Mouse (Mus musculus) heart, embryonic 16.5 days (tissue): ENCODE data around the gene Rab5a. TPM values are rescaled to one million over a fixed set of nuclear protein-coding genes. Genes with fewer than 3 reads are reported as not detected.

Experiments used
- ATAC-seq: fragments of 200-750 bp; cut with Nextera tagmentation; replicated peaks from 2 replicates; pipeline ENCODE4 v1.8.0; 2017; ENCODE audit warnings: moderate number of reproducible peaks; ENCODE audit not compliant: insufficient read depth, low FRiP score; ENCODE audit errors: extremely low read depth
- H3K27ac ChIP-seq: fragments of 300-500 bp; sonication (generic); 2 replicates; pipeline ENCODE4 v1.5.1; 2014; ENCODE audit warnings: mild to moderate bottlenecking, low read length, control low read depth, moderate library complexity
- H3K27me3 ChIP-seq: fragments of 300-500 bp; sonication (generic); 2 replicates; pipeline ENCODE4 v1.6.1; 2014; ENCODE audit warnings: low read length, mixed read lengths; ENCODE audit not compliant: control insufficient read depth, insufficient read depth
- H3K36me3 ChIP-seq: fragments of 300-500 bp; sonication (generic); 2 replicates; pipeline ENCODE4 v1.6.1; 2014; ENCODE audit not compliant: control insufficient read depth, insufficient read depth
- H3K4me1 ChIP-seq: fragments of 300-500 bp; sonication (generic); 2 replicates; pipeline ENCODE4 v1.6.1; 2014; ENCODE audit warnings: low read length, mixed read lengths; ENCODE audit not compliant: control insufficient read depth, insufficient read depth
- H3K4me2 ChIP-seq: fragments of 300-500 bp; sonication (generic); 2 replicates; pipeline ENCODE4 v1.6.1; 2014; ENCODE audit warnings: low read depth, mild to moderate bottlenecking, control low read depth, low read length
- H3K4me3 ChIP-seq: fragments of 300-500 bp; sonication (generic); 2 replicates; pipeline ENCODE4 v1.5.1; 2014; ENCODE audit warnings: mild to moderate bottlenecking, control low read depth, low read length
- H3K9ac ChIP-seq: fragments of 300-500 bp; sonication (generic); 2 replicates; pipeline ENCODE4 v1.6.1; 2014; ENCODE audit warnings: low read length, control low read depth
- H3K9me3 ChIP-seq: fragments of 300-500 bp; sonication (generic); replicated peaks from 2 replicates; pipeline ENCODE4 v1.6.1; 2016; ENCODE audit warnings: low read length; ENCODE audit not compliant: control insufficient read depth
- WGBS: fragments of 180-500 bp; shearing (Covaris S2); extraction: QIAGEN DNeasy Blood & Tissue Kit; methylation state at CpG from one replicate; pipeline ENCODE4 v1.1.7; 2014; 5-methylcytosine and 5-hydroxymethylcytosine counted together
- polyA plus RNA-seq: library from polyadenylated mRNA; unstranded; fragments of >200 nt; fragmentation: Nextera tagmentation; extraction: Ambion mirVana; gene quantifications from 2 replicates; pipeline ENCODE4 v1.2.1, GENCODE M21; 2015

The Rab5a gene
- 60.7 and 70.1 TPM in 2 replicates for polyA plus RNA-seq

DNA sequence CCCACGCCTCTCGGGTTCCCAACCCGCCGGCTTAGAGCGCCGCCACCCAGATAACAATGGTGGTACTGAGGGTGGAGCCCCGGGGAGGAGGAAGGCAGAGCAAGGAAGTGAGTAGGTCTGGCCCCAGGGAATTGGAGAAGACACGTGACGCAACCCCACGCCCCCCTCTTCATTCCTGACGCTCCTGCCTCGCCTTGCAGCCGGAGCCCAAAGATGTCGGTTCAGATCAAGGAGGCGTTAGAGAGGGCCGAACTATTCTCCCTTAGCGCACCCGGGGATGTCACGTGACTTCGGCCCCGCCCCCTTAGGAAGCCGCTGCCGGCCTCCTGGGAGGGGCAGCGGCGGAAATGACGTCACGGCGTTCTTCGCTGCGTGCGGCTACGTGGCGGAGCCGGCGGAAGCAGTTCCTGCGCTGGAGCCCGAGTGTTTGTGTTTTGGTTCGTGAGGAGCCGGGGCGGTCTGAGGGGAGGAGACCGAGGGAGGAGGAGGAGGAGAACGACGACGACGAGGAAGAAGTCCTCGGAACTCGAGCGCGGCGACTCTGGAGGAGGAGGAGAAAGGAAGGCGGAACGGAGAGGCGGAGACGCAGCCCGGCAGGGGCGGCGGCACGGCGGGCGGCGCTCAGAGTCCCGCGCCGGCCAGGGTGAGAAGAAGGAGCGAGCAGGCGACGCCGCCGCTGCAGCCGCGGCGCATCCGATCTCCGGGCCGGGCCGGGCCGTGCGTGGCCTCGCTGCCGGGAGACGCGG, at the start of gene Rab5a:
TSS of gene Rab5a (plus strand) at position 377 of the 746 bp plus-strand sequence.
- Histone ChIP-seq H3K9me3 (no peaks in the 10 kb centered on the region), H3K4me2 (peak within 1 kb of the TSS; percentile 84), H3K27me3 (no peaks in the 10 kb centered on the region), H3K27ac (peak within 1 kb of the TSS; percentile 99), H3K36me3 (no peaks in the 10 kb centered on the region), H3K4me1 (peaks cover 16% of the 10 kb centered on the region), H3K4me3 (peak within 1 kb of the TSS; percentile 100), H3K9ac (peak within 1 kb of the TSS; percentile 100)
- peak; percentile 96 for ATAC-seq
- under 1% methylated on average over 76 of the region's 82 CpGs for WGBS

DNA sequence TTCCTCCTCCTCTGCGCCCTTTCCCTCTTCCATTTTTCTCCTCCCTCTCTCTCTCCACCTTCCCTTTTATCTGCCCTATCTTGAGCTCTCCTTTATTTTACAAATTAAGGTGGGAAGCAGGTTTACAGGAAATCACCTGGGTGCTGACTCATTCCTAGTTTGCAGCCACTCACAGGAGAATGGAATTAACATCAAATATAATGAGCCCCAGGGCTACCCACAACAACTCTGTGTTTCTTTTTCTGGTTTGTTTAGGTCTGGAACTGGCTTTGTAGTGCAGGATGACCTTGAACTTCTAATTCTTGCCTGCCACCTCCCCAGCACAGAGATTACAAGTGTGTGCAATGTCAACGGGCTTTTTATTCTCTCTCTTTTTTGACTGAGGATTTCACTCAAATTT, 22.9 kb upstream of the Rab5a start:
- Histone ChIP-seq H3K4me2 (no peak overlapping the region), H3K4me3 (no peak overlapping the region), H3K9ac (no peak overlapping the region), H3K27ac (no peak overlapping the region), H3K9me3 (no peaks in the 10 kb centered on the region), H3K36me3 (no peaks in the 10 kb centered on the region), H3K27me3 (no peaks in the 10 kb centered on the region), H3K4me1 (no peaks in the 10 kb centered on the region)
- ATAC-seq: no peak
- 63% methylated on average over 2 of the region's 2 CpGs for WGBS

DNA sequence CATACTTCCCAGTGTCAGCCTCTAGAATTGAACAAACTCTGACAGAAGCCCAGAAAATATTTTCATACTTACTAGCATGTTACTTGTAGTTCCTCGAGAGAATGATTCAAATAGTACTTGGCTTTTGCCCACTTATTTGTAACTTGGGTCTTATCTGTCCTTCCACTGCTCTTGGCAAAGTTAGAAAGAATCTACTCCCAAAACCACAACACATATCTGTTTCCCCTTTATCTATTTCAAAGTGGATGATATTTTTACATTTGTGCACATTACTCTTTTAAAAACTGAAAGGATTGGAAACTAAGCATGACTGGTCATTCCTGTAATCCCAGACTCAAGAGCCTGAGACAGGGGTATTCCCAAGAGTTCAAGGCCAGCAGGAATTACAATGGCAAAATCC, 22.3 kb upstream of the Rab5a start:
- 48% methylated on average over 1 of the region's 1 CpGs for WGBS
- no peak overlapping the region for H3K27ac ChIP-seq

DNA sequence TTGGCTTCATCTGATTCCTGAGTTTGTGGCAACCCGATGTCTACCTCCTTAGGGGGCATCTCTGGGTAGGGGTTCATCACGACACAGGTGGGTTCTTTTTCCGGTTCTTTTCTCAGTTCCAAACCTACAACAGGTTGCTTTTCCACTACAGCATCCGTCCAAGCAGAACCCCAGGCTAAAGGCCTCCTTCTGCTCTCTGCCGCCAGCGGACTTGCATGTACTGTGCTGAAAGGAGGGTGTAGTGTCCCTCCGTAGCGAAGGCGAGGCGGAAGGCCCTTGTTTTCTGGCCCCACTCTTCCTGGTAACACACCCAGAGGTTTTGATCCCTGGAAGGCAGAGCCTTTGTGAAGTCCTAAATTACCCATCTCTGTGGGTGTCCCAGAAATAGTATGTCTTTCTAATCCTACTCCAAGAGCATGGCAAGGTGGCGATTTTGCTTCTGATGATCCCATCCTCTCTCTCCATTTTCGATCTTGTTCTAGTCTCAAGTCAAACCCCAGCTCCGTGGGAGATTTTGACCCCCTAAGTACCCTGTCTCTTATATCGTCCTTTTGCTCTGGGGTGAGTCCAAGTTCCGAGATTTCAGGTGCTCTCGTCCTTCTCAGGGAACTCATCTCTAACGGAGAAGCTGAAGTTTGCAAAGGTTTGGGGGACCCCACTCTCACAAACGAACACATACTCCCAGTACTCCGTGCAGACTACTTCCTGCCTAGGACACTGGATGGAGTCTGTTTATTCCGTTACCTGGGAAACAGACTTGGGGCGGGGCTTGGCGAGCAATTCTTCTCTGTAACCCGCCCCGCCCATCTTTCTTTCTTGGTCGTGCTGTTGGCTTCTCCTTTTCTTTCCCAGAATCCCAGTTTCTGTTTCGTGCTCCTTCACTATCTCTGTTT, 16.2 kb upstream of the Rab5a start, which contains the start of gene Efhb:
TSS of gene Efhb (minus strand) at position 719 of the 893 bp plus-strand sequence.
- ATAC-seq: peak; percentile 90
- H3K27ac ChIP-seq: no peak within 1 kb of the TSS
- 17% methylated on average over 26 of the region's 26 CpGs for WGBS

More for the DNA sequence above, 22.3 kb upstream of the Rab5a start:
- no peak overlapping the region for H3K9ac ChIP-seq
- no peak overlapping the region for H3K4me3 ChIP-seq
- no peak overlapping the region for H3K4me2 ChIP-seq
- H3K4me1 ChIP-seq: no peaks in the 10 kb centered on the region
- no peak for ATAC-seq
- H3K36me3 ChIP-seq: no peaks in the 10 kb centered on the region
- H3K27me3 ChIP-seq: no peaks in the 10 kb centered on the region
- no peaks in the 10 kb centered on the region for H3K9me3 ChIP-seq

DNA sequence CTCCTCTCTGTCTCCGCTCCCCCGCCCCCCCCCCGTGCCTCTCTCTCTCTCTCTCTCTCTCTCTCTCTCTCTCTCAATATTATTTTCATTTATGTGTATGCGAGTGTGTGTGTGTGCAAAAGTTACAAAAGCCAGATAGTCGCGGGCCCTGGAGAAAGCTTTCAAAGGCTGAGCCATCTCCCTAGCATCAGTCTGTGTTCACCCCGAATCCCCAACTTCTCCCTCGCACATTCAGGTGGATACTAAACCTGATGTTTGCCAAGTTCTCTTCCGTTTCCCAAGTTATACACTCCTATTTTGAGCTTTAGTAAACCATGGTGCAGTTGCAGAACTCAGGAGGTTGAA, 15.6 kb upstream of the Rab5a start:
- no peak for ATAC-seq
- Histone ChIP-seq H3K4me2 (peak overlapping the region; percentile 68), H3K9ac (peak overlapping the region; percentile 63), H3K9me3 (no peaks in the 10 kb centered on the region), H3K4me1 (peaks cover 3% of the 10 kb centered on the region; the same call in 1 of the 2 replicates), H3K4me3 (peak overlapping the region; percentile 54), H3K27me3 (no peaks in the 10 kb centered on the region), H3K27ac (no peak overlapping the region), H3K36me3 (no peaks in the 10 kb centered on the region)
- WGBS: 12% methylated on average over 7 of the region's 9 CpGs

More for the DNA sequence above, 16.2 kb upstream of the Rab5a start, which contains the start of gene Efhb:
- peak within 1 kb of the TSS; percentile 68 for H3K4me2 ChIP-seq
- H3K4me1 ChIP-seq: peaks cover 3% of the 10 kb centered on the region; the same call in 1 of the 2 replicates
- no peaks in the 10 kb centered on the region for H3K36me3 ChIP-seq
- peak within 1 kb of the TSS; percentile 63 for H3K9ac ChIP-seq
- no peaks in the 10 kb centered on the region for H3K27me3 ChIP-seq
- H3K9me3 ChIP-seq: no peaks in the 10 kb centered on the region
- H3K4me3 ChIP-seq: peak within 1 kb of the TSS; percentile 54

DNA sequence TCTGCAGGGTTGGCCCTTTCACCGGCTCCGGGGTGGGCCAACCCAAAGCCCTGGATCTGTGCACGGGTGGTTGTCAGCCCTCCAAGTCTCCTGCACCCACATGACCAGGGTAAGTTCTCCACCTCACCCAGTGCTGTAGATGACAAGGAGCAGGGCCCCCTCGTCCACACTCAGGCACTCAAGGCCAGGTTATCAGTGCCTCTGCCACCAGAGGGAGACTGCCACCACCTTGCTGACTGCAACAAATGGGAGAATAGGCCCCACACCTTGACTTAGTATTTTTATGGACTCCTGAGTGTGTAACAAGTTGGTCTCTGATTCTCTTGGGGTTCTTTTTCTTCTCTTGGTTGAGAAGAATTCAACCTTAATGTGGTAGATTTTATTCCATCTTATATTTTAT, 13.5 kb upstream of the Rab5a start:
- ATAC-seq: no peak
- H3K9ac ChIP-seq: no peak overlapping the region
- H3K9me3 ChIP-seq: no peaks in the 10 kb centered on the region
- no peak overlapping the region for H3K4me2 ChIP-seq
- no peak overlapping the region for H3K27ac ChIP-seq
- H3K4me1 ChIP-seq: peaks cover 3% of the 10 kb centered on the region; the same call in 1 of the 2 replicates
- no peak overlapping the region for H3K4me3 ChIP-seq
- no peaks in the 10 kb centered on the region for H3K36me3 ChIP-seq
- H3K27me3 ChIP-seq: no peaks in the 10 kb centered on the region
- 51% methylated on average over 4 of the region's 4 CpGs for WGBS

DNA sequence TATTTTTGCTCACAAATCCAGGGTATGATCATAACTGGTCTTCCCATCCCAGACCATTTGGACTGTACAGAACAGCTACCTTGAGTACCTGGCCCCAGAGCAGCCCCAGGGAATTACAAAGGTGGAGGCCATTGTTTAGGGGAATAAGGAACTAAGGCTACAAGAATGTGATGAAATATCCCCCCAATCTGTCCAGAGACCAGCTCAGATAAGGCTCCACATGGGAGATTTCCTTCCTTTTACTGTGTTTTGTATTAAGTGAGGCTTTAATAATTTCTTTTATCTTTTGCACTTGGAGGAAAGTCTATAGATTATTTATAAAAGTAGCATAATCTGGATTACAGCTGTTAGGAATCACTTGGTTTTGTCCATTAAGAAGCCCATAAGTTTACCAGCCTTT, 10.3 kb upstream of the Rab5a start:
- Histone ChIP-seq H3K27me3 (no peaks in the 10 kb centered on the region), H3K4me3 (no peak overlapping the region), H3K9ac (no peak overlapping the region), H3K27ac (no peak overlapping the region), H3K9me3 (no peaks in the 10 kb centered on the region), H3K4me1 (peaks cover under 1% of the 10 kb centered on the region; the same call in 1 of the 2 replicates), H3K4me2 (no peak overlapping the region), H3K36me3 (no peaks in the 10 kb centered on the region)
- no peak for ATAC-seq

DNA sequence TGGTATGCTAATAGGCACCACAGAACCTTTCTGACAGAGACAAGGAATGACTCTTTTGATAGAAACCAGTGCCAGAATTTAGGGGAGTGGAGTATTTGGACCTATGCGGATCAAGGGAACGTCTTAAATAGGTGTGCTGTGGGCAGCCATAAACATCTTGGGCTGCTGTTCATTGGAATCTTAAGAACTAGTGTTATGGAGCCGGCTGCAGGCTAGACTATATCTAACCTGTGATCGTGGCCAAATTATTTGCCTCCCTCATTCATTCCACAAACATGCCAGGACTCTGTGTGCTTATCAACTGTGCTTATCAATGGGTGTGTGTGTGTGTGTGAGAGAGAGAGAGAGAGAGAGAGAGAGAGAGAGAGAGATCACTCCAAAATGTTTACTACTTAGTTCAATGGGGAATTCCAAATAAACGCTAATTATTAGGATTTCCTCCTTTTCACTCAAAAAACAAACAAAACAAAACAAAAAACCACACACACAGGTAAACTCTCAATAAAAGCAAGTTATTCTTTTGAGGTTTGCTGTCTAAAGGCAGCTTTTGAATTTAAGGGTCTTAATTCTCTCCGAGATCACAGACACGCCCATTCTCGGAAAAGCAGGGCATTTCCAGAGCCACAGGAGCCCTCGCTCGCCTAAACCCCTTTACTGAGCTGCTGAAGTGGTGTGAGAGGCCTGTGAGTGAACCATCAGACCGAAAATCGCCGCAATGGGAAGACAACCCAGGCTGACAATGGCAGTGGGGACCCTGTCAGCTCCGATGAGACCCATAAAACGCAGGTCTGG, 772 bp upstream of the Rab5a start:
- peak overlapping the region; percentile 100 for H3K4me3 ChIP-seq
- peak; percentile 16 for ATAC-seq
- 5% methylated on average over 15 of the region's 15 CpGs for WGBS
- H3K4me2 ChIP-seq: peak overlapping the region; percentile 84
- no peaks in the 10 kb centered on the region for H3K36me3 ChIP-seq
- no peaks in the 10 kb centered on the region for H3K27me3 ChIP-seq
- peak overlapping the region; percentile 95 for H3K9ac ChIP-seq
- peak overlapping the region; percentile 99 for H3K27ac ChIP-seq
- H3K4me1 ChIP-seq: peaks cover 16% of the 10 kb centered on the region
- H3K9me3 ChIP-seq: no peaks in the 10 kb centered on the region
